Mouse (Mus musculus) MEL (cell line): Measurements from ENCODE around the gene Btn1a1.
A peak's percentile ranks its signal among the peaks of the same experiment; 100 is the strongest.

Experiments
- CHD1 ChIP-seq: IDR thresholded peaks from 2 replicates; pipeline ENCODE4 v1.6.1; 2012; ENCODE audit warnings: low read depth, mild to moderate bottlenecking, inconsistent platforms, low read length, improper control_type of control experiment
- CTCF ChIP-seq, 3 experiments: IDR thresholded peaks in 2 of 3; conservative IDR thresholded peaks in 1 of 3; 2 replicates each; pipeline ENCODE4 v1.5.1; 2011 to 2012; ENCODE audit warnings: low read length in 3 of 3, low read depth in 2 of 3, mild to moderate bottlenecking in 2 of 3, improper control_type of control experiment in 1 of 3, inconsistent platforms in 1 of 3, mixed read lengths in 1 of 3, moderate library complexity in 1 of 3; ENCODE audit not compliant: control insufficient read depth in 1 of 3, insufficient read depth in 1 of 3, poor library complexity in 1 of 3, severe bottlenecking in 1 of 3
- ELF1 ChIP-seq: IDR thresholded peaks from 2 replicates; pipeline ENCODE4 v1.6.1; 2014; ENCODE audit warnings: low read depth, mild to moderate bottlenecking, inconsistent platforms, low read length, improper control_type of control experiment, moderate library complexity
- KAT2A ChIP-seq: conservative IDR thresholded peaks from 2 replicates; pipeline ENCODE4 v1.6.1; 2012; ENCODE audit warnings: low read depth, low read length, improper control_type of control experiment, inconsistent platforms
- MEF2A ChIP-seq: IDR thresholded peaks from 2 replicates; pipeline ENCODE4 v1.6.1; 2014; ENCODE audit warnings: low read depth, mild to moderate bottlenecking, inconsistent platforms, low read length, improper control_type of control experiment; ENCODE audit not compliant: poor library complexity, insufficient replicate concordance, severe bottlenecking; ENCODE audit errors: extremely low read depth
- POLR2A ChIP-seq, 2 experiments: IDR thresholded peaks; 2 replicates each; pipeline ENCODE4 v1.6.1; 2011 to 2012; ENCODE audit warnings: low read length in 2 of 2, mild to moderate bottlenecking in 2 of 2, control low read depth in 1 of 2, improper control_type of control experiment in 1 of 2, low read depth in 1 of 2, moderate library complexity in 1 of 2; ENCODE audit not compliant: control insufficient read depth in 1 of 2, insufficient read depth in 1 of 2, poor library complexity in 1 of 2
- RCOR1 ChIP-seq: IDR thresholded peaks from 2 replicates; pipeline ENCODE4 v1.6.1; 2012; ENCODE audit warnings: low read depth, mild to moderate bottlenecking, inconsistent platforms, low read length, improper control_type of control experiment
- TAL1 ChIP-seq: IDR thresholded peaks from 2 replicates; pipeline ENCODE4 v1.6.1; 2012; ENCODE audit warnings: mild to moderate bottlenecking, inconsistent platforms, low read length, moderate library complexity, mixed read lengths
- USF1 ChIP-seq: IDR thresholded peaks from 2 replicates; pipeline ENCODE4 v1.6.1; 2014; ENCODE audit warnings: low read depth, mild to moderate bottlenecking, inconsistent platforms, low read length, improper control_type of control experiment, moderate library complexity

DNA sequence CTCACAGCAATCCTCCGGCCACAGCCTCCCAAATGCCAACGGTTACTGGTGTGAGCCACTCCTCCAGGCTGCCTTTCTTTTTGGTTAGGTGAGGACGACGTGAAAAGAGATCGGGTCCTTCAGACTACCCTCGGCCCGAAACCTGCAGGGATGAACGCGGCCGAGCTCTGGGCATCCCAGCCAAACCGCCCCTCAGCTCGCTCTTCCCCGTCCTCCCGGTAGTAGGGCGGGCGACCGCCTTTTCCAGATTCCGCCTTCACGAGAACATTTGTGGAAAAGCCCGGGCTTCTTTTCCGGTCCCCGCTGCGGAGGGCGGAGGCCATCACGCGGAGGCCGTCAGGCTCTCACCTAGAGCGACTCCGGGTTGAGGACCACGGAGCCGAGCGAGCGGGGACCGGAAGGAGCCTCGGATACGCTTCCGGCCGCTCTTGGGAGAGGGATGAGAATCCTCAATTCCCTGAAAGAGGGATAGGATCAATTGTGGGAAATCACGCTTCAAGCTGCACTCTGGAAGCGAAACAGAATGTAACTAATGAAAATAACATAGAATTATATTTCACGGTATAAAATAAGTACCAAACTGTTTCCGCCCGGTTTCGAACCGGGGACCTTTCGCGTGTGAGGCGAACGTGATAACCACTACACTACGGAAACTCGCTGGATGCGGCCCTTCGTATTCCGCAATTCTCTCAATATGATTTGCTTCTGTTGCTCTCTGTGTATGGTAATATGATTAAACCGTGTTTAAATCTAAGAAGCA lies 20.0 kb downstream of the Btn1a1 start:
- TF ChIP-seq MEF2A (no peak), POLR2A (IDR thresholded peaks at IDR 0.05; ENCODE audit: control insufficient read depth in 1 of 2, insufficient read depth in 1 of 2, low read depth in 1 of 2, low read length in 2 of 2, poor library complexity in 1 of 2) (peak; percentile 67 to 72; a peak in 3 of 4 replicates), CTCF (IDR thresholded peaks at IDR 0.05 in 2 of 3, conservative IDR thresholded peaks at IDR 0.05 in 1 of 3; ENCODE audit: control insufficient read depth in 1 of 3, insufficient read depth in 1 of 3, low read depth in 2 of 3, low read length in 3 of 3, poor library complexity in 1 of 3, severe bottlenecking in 1 of 3) (no peak), ELF1 (no peak), USF1 (no peak), KAT2A (no peak), TAL1 (no peak), CHD1 (no peak), RCOR1 (no peak)
